Mouse (Mus musculus) heart, embryonic 10.5 days (tissue): Measurements from ENCODE around the gene Tmem33. TPM values are rescaled to one million over a fixed set of nuclear protein-coding genes. Genes with fewer than 3 reads are reported as not detected.

Experiments
- DNase-seq: peaks from one replicate; pipeline ENCODE4 v3.0.0-alpha.2; 2017; ENCODE audit warnings: low spot score
- H3K27ac ChIP-seq: fragments of 300-500 bp; sonication (generic); 2 replicates; pipeline ENCODE4 v1.5.1; 2016; ENCODE audit warnings: mild to moderate bottlenecking
- H3K27me3 ChIP-seq: fragments of 300-500 bp; sonication (generic); 2 replicates; pipeline ENCODE4 v1.6.1; 2016; ENCODE audit warnings: mild to moderate bottlenecking; ENCODE audit not compliant: poor library complexity, insufficient read depth, severe bottlenecking
- H3K36me3 ChIP-seq: fragments of 300-500 bp; sonication (generic); 2 replicates; pipeline ENCODE4 v1.6.1; 2016; ENCODE audit warnings: mild to moderate bottlenecking, moderate library complexity
- H3K4me1 ChIP-seq: fragments of 300-500 bp; sonication (generic); 2 replicates; pipeline ENCODE4 v1.6.1; 2016; ENCODE audit warnings: mild to moderate bottlenecking
- H3K4me3 ChIP-seq: fragments of 300-500 bp; sonication (generic); 2 replicates; pipeline ENCODE4 v1.5.1; 2016; ENCODE audit warnings: mild to moderate bottlenecking, moderate library complexity
- H3K9me3 ChIP-seq: fragments of 300-500 bp; sonication (generic); 2 replicates; pipeline ENCODE4 v1.6.1; 2016; ENCODE audit warnings: mild to moderate bottlenecking, moderate library complexity
- WGBS: fragments of 180-500 bp; shearing (Covaris S2); methylation state at CpG from one replicate; pipeline ENCODE4 v1.1.7; 2016; 5-methylcytosine and 5-hydroxymethylcytosine counted together
- polyA plus RNA-seq: library from polyadenylated mRNA; unstranded; fragments of >200 nt; fragmentation: Nextera tagmentation; extraction: Ambion mirVana; gene quantifications from 2 replicates; pipeline ENCODE4 v1.2.1, GENCODE M21; 2016

Tmem33 gene
- polyA plus RNA-seq, 1 experiment from 2014 or later: 84.4 TPM

DNA sequence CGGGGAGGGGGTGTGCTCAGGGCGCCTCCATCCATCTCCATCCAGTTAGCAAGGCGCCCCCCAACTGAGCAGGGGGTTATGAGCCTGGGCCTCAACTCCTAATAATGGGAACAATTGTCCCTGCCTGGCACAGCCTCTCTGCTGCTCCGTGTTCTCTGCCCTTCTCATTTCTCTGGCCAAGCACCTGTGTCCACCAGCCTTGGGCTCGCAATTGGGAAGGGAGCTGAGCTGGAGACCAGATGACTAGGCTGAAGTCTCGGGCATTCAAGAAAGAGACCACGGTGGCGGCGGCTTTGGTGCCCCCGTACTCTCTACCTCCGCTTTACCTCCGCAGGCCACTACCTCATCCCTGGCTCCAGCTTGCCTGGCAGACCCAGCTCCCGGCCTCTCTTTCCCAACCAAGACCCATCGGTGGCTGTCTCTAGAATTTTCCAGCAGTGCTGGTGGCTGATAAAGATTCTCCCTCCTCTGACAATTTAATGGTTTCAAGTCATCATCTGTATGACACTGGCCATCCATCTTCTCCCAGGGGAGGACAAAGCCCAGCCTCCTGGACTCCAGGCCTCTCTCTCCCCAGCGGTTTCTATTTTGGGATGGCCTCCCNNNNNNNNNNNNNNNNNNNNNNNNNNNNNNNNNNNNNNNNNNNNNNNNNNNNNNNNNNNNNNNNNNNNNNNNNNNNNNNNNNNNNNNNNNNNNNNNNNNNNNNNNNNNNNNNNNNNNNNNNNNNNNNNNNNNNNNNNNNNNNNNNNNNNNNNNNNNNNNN is 32.5 kb upstream of the Tmem33 start:
- Histone ChIP-seq H3K27me3 (peaks cover 99% of the 10 kb centered on the region), H3K9me3 (no peaks in the 10 kb centered on the region; the same call in 1 of the 2 replicates), H3K27ac (no peak overlapping the region), H3K4me3 (no peak overlapping the region), H3K4me1 (peaks cover 26% of the 10 kb centered on the region), H3K36me3 (no peaks in the 10 kb centered on the region)
- peak; percentile 69 for DNase-seq
- 1% methylated on average over 14 of the region's 15 CpGs for WGBS

DNA sequence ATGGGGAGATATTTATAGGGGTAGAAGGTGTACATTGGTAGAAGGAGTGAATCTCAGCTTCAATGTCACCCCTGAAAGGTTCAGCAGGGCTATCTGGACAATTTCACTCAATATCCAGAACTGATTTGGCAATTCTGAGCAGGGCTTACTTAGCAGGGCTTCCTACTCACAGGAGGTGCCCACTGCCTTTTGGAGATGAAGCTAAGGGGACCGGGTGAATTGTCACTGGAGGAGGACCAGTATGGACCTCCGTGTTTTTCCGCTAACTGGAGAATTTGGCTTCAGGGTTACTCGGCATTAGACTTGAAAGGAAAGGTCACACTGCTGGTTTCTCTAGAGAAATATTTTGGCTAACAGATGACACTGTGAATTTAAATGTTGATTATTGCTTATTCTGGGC is 25.7 kb upstream of the Tmem33 start:
- no peak overlapping the region for H3K4me3 ChIP-seq
- WGBS: 44% methylated on average over 4 of the region's 4 CpGs
- peaks cover 75% of the 10 kb centered on the region for H3K27me3 ChIP-seq
- H3K4me1 ChIP-seq: peaks cover 15% of the 10 kb centered on the region
- no peaks in the 10 kb centered on the region for H3K36me3 ChIP-seq
- no peaks in the 10 kb centered on the region for H3K9me3 ChIP-seq
- DNase-seq: no peak
- no peak overlapping the region for H3K27ac ChIP-seq

DNA sequence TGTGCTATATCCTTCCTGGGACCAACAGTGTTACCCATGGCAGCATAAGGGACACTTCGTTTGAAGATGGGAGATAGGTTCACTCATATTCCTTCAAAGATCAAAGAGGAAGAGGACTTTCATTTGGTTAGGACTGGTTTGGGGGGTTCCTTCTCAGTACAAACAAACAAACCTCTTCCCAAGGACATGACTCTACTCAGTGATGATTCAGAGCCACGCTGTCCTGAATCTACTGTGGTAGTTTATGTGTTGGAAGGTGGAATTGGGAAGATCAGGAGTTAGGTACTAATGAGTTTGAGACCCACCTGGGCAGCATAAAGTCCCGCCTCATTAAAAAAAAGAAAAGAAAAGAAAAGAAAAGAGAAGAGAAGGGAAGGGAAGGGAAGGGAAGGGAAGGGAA is 24.9 kb upstream of the Tmem33 start:
- WGBS: 45% methylated on average over 3 of the region's 3 CpGs
- DNase-seq: no peak
- Histone ChIP-seq H3K27me3 (peaks cover 71% of the 10 kb centered on the region), H3K36me3 (no peaks in the 10 kb centered on the region), H3K9me3 (no peaks in the 10 kb centered on the region), H3K27ac (no peak overlapping the region), H3K4me3 (no peak overlapping the region), H3K4me1 (peaks cover 8% of the 10 kb centered on the region)

DNA sequence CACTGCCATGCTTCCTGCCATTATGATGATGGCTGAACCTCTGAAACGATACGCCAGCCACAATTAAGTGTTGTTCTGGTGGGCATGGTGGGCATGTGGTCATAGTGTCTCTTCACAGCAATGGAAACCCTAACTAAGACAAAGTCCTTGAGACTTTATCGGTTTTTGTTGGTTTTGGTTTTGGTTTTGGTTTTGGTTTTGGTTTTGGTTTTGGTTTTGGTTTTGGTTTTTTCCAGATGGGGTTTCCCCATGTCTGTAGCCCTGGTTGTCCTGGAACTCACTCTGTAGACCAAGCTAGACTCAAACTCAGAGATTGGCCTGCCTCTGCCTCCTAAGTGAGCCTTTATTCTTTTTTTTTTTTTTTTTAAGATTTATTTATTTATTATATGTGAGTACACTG is 23.8 kb upstream of the Tmem33 start:
- WGBS: 88% methylated on average over 3 of the region's 3 CpGs

DNA sequence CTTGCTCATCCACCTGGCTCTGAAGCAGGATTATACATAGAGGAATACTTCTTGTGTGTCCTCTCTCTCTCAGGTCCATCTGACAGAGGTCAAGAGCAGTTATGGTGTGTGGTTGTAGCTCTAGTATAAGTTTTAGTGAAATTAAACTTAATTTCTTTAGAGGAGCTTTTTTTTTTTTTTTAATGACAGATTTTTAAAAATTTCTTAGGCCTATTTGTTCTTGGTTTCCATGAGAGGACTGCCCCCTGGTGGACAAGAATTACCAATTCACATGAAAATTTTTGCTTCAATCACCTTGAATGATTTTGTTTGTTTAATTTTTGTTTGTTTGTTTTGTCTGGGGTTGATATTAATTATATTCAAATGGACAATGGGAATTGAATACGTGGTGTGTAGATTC is 22.1 kb upstream of the Tmem33 start:
- peaks cover 48% of the 10 kb centered on the region for H3K27me3 ChIP-seq
- H3K4me1 ChIP-seq: no peaks in the 10 kb centered on the region
- H3K9me3 ChIP-seq: no peaks in the 10 kb centered on the region
- WGBS: 12% methylated on average over 1 of the region's 1 CpGs
- no peak for DNase-seq
- no peaks in the 10 kb centered on the region for H3K36me3 ChIP-seq
- no peak overlapping the region for H3K4me3 ChIP-seq
- no peak overlapping the region for H3K27ac ChIP-seq

More for the DNA sequence above, 23.8 kb upstream of the Tmem33 start:
- peaks cover 65% of the 10 kb centered on the region for H3K27me3 ChIP-seq
- no peak overlapping the region for H3K27ac ChIP-seq
- H3K36me3 ChIP-seq: no peaks in the 10 kb centered on the region
- DNase-seq: no peak
- no peaks in the 10 kb centered on the region for H3K4me1 ChIP-seq
- H3K9me3 ChIP-seq: no peaks in the 10 kb centered on the region
- H3K4me3 ChIP-seq: no peak overlapping the region

DNA sequence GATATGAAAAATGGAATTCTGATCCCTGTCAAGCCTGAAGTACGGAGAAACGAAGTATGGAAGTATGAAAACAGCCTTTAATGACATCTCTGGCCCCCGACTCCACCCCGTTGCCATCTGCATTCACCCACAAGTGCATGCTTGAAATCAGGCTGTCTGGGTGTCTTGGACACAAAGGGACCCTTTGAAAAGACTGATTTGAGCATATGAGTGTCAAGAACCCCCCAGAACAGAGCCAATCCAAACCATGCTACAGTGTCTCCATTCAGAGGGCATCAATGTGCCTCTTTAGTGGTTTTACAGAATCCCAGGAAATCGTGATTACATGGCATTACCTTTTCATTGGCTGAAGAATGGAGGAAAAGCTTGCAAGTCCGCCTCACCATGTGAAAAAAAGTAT is 18.7 kb upstream of the Tmem33 start:
- no peak for DNase-seq
- H3K27ac ChIP-seq: no peak overlapping the region
- H3K9me3 ChIP-seq: no peaks in the 10 kb centered on the region
- H3K4me3 ChIP-seq: no peak overlapping the region
- H3K4me1 ChIP-seq: no peaks in the 10 kb centered on the region
- H3K27me3 ChIP-seq: peaks cover 24% of the 10 kb centered on the region; the same call in 1 of the 2 replicates
- no peaks in the 10 kb centered on the region for H3K36me3 ChIP-seq
- 79% methylated on average over 6 of the region's 6 CpGs for WGBS

DNA sequence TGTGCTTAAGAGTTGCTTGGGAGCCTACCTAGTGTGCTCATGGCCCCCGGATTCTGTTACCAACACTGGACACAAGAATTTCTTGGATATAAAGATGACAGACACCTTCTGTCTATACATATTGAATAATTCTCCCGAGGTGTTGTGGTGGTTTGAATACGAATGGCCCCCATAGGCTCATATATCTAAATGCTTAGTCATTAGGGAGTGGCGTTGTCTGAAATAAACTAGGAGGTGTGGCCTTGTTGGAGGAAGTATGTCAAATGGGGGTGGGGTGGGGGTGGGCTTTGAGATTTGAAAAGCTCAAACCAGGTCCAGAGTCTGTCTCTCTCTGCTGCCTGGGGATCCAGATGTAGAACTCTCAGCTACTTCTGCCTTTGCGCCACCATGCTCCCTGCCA is 17.1 kb upstream of the Tmem33 start:
- Histone ChIP-seq H3K27ac (no peak overlapping the region), H3K27me3 (peaks cover 28% of the 10 kb centered on the region), H3K4me1 (no peaks in the 10 kb centered on the region), H3K9me3 (no peaks in the 10 kb centered on the region), H3K36me3 (no peaks in the 10 kb centered on the region), H3K4me3 (no peak overlapping the region)
- 89% methylated on average over 5 of the region's 5 CpGs for WGBS
- no peak for DNase-seq

DNA sequence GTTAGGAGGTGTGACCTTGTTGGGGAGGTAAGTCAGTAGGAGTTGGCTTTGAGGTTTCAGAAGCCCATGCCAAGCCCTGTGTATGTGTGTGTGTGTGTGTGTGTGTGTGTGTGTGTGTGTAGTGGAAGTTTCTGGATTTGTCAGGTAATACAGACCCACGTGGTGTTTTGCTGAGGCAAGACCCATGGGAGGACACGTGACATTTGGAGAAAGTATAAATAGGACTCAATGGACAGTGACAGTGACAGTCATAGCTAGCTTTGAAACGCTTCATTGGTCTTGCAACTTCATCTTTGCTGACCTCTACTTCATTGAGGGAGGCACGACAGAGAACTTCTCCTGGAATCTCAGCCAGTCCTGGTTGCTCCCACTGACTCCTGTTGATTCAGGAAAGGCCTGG is 8.1 kb upstream of the Tmem33 start:
- WGBS: 73% methylated on average over 4 of the region's 4 CpGs
- Histone ChIP-seq H3K36me3 (no peaks in the 10 kb centered on the region), H3K27ac (no peak overlapping the region), H3K4me1 (no peaks in the 10 kb centered on the region), H3K4me3 (no peak overlapping the region), H3K27me3 (peaks cover 2% of the 10 kb centered on the region; the same call in 1 of the 2 replicates), H3K9me3 (no peaks in the 10 kb centered on the region)
- DNase-seq: no peak

DNA sequence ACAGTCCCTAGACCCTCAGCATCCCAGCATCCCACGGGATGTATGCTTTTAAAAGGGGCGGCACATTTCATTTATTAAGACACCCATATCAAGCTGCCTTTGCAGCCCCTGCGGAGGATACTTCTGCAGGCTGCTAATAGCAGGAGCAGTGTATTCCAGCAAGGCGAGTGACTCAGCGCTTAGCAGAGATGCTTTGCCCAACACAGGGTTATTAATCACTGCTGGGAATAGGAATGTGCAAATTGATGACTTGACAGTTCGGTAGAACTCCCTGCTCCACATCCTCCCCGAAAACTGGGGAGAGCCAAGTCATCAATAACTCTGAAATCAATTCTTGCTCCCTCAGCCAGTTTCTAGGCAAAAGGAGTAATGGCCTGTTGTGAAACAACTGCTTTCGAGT is 4.7 kb upstream of the Tmem33 start:
- WGBS: 60% methylated on average over 8 of the region's 8 CpGs
- no peaks in the 10 kb centered on the region for H3K9me3 ChIP-seq
- no peak overlapping the region for H3K27ac ChIP-seq
- H3K4me3 ChIP-seq: no peak overlapping the region
- no peaks in the 10 kb centered on the region for H3K36me3 ChIP-seq
- peaks cover 6% of the 10 kb centered on the region; the same call in 1 of the 2 replicates for H3K4me1 ChIP-seq
- no peak for DNase-seq
- H3K27me3 ChIP-seq: no peaks in the 10 kb centered on the region

DNA sequence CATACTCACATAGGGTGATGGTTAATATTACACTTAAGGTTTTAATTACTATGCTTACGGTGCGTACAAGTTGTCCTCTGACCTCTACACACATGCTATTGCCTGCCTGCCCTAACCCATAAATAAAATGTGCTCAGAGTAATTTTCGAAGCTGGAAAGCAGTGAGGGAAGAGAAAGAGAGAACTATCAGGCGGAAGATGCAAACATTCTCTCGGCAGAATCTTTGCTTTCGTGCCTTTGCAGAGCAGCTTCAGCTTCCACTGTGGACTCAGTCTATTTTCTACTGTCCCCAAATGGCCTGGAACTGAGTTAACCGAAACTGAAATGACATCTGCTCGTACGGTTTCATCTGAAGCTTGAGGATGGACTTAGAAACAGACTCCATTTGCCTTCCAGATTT is 1.9 kb upstream of the Tmem33 start:
- 86% methylated on average over 9 of the region's 9 CpGs for WGBS
- H3K9me3 ChIP-seq: no peaks in the 10 kb centered on the region
- H3K27ac ChIP-seq: no peak overlapping the region
- H3K4me3 ChIP-seq: no peak overlapping the region
- no peaks in the 10 kb centered on the region for H3K27me3 ChIP-seq
- H3K36me3 ChIP-seq: 0 out of 2 replicates have a peak, but pooled peaks cover 8% of the 10 kb centered on the region
- H3K4me1 ChIP-seq: peaks cover 10% of the 10 kb centered on the region; the same call in 1 of the 2 replicates
- no peak for DNase-seq

DNA sequence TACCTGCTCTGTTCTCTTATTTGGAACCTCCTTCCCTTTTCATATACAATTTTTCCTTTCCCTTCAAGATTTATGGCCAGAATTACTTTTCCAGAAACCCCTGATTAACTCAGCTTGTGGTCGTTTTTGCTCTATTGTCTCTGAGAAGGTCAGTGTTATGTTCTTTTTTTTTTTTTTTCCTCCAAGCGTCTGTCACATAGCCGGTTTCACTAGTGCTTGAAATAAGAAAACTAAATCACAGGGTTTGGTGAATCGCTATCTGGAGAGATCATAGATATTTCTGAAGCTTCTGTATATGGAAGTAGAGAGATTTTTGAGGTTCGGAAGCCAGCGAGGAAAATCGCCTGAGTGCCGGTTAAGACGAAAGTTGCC is 220 bp upstream of the Tmem33 start:
- H3K4me1 ChIP-seq: peaks cover 10% of the 10 kb centered on the region; the same call in 1 of the 2 replicates
- no peaks in the 10 kb centered on the region for H3K27me3 ChIP-seq
- peak overlapping the region; percentile 92 for H3K4me3 ChIP-seq
- H3K27ac ChIP-seq: peak overlapping the region; percentile 96; the same call in 1 of the 2 replicates
- H3K9me3 ChIP-seq: no peaks in the 10 kb centered on the region
- WGBS: under 1% methylated on average over 9 of the region's 9 CpGs
- DNase-seq: no peak
- peaks cover 23% of the 10 kb centered on the region for H3K36me3 ChIP-seq

DNA sequence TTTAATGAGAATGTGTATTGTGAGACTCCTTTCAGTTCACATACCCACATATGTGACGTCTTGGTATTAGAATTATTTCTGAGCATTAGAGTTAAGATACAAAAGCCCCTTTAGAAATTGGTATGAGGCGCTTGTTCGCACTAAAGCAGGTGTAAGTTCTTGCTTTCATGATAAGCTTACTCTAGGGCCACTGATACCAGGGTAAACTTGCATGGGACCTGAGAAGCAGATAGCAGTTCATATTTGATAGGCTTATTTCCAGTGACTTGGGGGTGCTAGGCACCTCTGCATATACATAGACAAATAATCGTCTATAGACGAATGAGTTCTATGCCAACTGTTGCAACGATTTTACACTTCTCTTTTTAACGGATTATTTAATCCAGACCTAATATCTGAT is 2.6 kb downstream of the Tmem33 start:
- DNase-seq: no peak
- Histone ChIP-seq H3K27ac (no peak overlapping the region), H3K4me3 (no peak overlapping the region), H3K9me3 (no peaks in the 10 kb centered on the region), H3K4me1 (peaks cover 10% of the 10 kb centered on the region; the same call in 1 of the 2 replicates), H3K36me3 (peaks cover 50% of the 10 kb centered on the region), H3K27me3 (no peaks in the 10 kb centered on the region)
- 92% methylated on average over 7 of the region's 7 CpGs for WGBS

DNA sequence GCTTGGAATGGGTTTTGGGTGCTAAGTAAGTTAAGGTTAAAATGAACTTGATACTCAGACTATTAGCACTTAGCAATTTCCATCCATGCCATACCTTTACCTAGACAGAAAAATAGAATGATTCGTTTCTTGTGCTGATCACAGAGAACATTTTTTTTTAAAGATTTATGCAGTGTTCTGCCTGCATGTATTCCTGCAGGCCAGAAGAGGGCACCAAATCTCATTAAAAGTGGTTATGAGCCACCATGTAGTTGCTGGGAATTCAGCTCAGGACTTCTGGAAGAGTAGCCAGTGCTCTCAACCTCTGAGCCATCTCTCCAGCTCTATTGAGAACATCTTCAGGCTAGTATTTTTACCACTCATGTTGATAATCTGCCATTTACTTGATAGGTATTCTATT is 5.7 kb downstream of the Tmem33 start:
- Histone ChIP-seq H3K36me3 (peaks cover 67% of the 10 kb centered on the region), H3K9me3 (no peaks in the 10 kb centered on the region), H3K27ac (no peak overlapping the region), H3K4me1 (0 out of 2 replicates have a peak, but pooled peaks cover 3% of the 10 kb centered on the region), H3K4me3 (no peak overlapping the region), H3K27me3 (no peaks in the 10 kb centered on the region)
- WGBS: 91% methylated on average over 1 of the region's 1 CpGs
- no peak for DNase-seq

DNA sequence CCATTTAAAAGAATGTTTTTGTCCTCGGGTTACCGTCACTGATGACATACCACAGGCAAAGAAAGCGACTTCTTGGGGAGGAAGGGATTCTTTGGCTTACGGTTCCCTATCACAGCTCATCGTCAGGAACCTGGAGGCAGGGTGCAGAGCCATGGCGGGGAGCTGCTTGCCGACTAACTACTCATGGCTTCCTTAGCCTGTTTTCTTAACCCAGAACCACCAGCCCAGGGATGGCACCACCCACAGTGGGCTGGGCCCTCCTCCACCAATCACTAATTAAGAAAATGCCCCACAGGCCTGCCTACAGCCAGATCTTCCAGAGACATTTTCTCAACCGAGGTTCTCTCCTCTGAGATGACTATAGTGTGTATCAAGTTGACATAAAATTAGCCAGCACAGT is 8.9 kb downstream of the Tmem33 start:
- H3K27ac ChIP-seq: no peak overlapping the region
- DNase-seq: no peak
- peaks cover 52% of the 10 kb centered on the region for H3K36me3 ChIP-seq
- H3K4me1 ChIP-seq: no peaks in the 10 kb centered on the region
- H3K9me3 ChIP-seq: no peaks in the 10 kb centered on the region
- H3K4me3 ChIP-seq: no peak overlapping the region
- no peaks in the 10 kb centered on the region for H3K27me3 ChIP-seq
- 89% methylated on average over 8 of the region's 8 CpGs for WGBS
